ENCODE assay signal across 13 mouse cellular contexts in the genomic region with DNA sequence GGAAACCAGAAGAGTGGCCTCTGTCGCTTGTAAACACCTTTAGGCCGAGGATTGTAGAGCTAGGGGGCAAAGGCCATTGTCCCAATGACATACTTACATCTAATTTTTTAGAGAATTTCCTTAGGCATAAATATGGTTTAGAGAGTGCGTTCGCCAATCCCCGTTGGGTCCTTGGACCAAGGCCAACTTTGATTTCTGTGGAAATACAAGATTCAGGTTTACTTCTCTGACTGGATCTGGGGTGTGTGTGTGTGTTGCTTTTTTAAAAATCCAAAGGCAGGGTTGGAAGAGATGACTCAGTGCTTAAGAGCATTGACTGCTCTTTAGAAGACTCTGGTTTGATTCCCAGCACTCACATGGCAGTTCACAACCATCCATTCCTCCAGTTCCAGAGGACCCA.
DNase-seq lines count a peak whose midpoint lies in the region; ATAC-seq and TF ChIP-seq lines count a peak whose summit lies in the region.
"Had no signal": no experiment of that assay in that cellular context is flagged by ENCODE, and none has a peak within 500 bp of the region (broad histone marks: within the 10 kb centered on the region; RNA-seq: fewer than 3 reads in every experiment).

No protein-coding gene starts in this region.

- peak overlapping the region; percentile 85; the same call in 1 of the 2 replicates for H3K4me3 ChIP-seq in heart, embryonic 10.5 days
- no peak overlapping the region for H3K4me3 ChIP-seq in midbrain, embryonic 12.5 days
- no peak overlapping the region for H3K4me3 ChIP-seq in midbrain, embryonic 11.5 days (ENCODE audit: low read depth, low read length)
- H3K4me3 ChIP-seq in forebrain, postnatal 0 days (ENCODE audit: low read depth, low read length) = no peak overlapping the region
- H3K4me3 ChIP-seq in neural tube, embryonic 14.5 days (ENCODE audit: low read depth, low read length) = no peak overlapping the region; the same call in 1 of the 2 replicates

- no peaks in the 10 kb centered on the region for H3K27me3 ChIP-seq in heart, embryonic 10.5 days (ENCODE audit: insufficient read depth, poor library complexity, severe bottlenecking)
- no peaks in the 10 kb centered on the region for H3K27me3 ChIP-seq in midbrain, embryonic 12.5 days
- no peaks in the 10 kb centered on the region for H3K27me3 ChIP-seq in midbrain, embryonic 11.5 days (ENCODE audit: control insufficient read depth, insufficient read depth, low read length)
- H3K27me3 ChIP-seq in forebrain, postnatal 0 days (ENCODE audit: insufficient read depth, low read length) = no peaks in the 10 kb centered on the region
- peaks cover 3% of the 10 kb centered on the region; the same call in 1 of the 2 replicates for H3K27me3 ChIP-seq in neural tube, embryonic 14.5 days (ENCODE audit: control insufficient read depth, insufficient read depth, low read length)

- H3K4me1 ChIP-seq in heart, embryonic 10.5 days = peaks cover 16% of the 10 kb centered on the region; the same call in 1 of the 2 replicates
- H3K4me1 ChIP-seq in midbrain, embryonic 12.5 days = peaks cover 9% of the 10 kb centered on the region
- peaks cover 5% of the 10 kb centered on the region for H3K4me1 ChIP-seq in midbrain, embryonic 11.5 days (ENCODE audit: control insufficient read depth, insufficient read depth, low read length)
- H3K4me1 ChIP-seq in forebrain, postnatal 0 days (ENCODE audit: insufficient read depth) = no peaks in the 10 kb centered on the region
- H3K4me1 ChIP-seq in neural tube, embryonic 14.5 days (ENCODE audit: control insufficient read depth, insufficient read depth, low read length) = 0 out of 2 replicates have a peak, but pooled peaks cover 2% of the 10 kb centered on the region

- no peak overlapping the region for H3K27ac ChIP-seq in heart, embryonic 10.5 days
- no peak overlapping the region for H3K27ac ChIP-seq in midbrain, embryonic 12.5 days (replicated peaks)
- H3K27ac ChIP-seq in midbrain, embryonic 11.5 days (ENCODE audit: low read depth, low read length) = no peak overlapping the region
- no peak overlapping the region for H3K27ac ChIP-seq in forebrain, postnatal 0 days (ENCODE audit: low read depth, low read length)
- no peak overlapping the region for H3K27ac ChIP-seq in neural tube, embryonic 14.5 days (ENCODE audit: low read depth, low read length)
- H3K27ac ChIP-seq: left cerebral cortex, adult 2 months had no signal

- no peaks in the 10 kb centered on the region for H3K36me3 ChIP-seq in heart, embryonic 10.5 days
- no peaks in the 10 kb centered on the region for H3K36me3 ChIP-seq in midbrain, embryonic 12.5 days
- H3K36me3 ChIP-seq in midbrain, embryonic 11.5 days (ENCODE audit: control insufficient read depth, insufficient read depth, low read length) = no peaks in the 10 kb centered on the region
- H3K36me3 ChIP-seq in forebrain, postnatal 0 days (ENCODE audit: insufficient read depth) = no peaks in the 10 kb centered on the region
- no peaks in the 10 kb centered on the region for H3K36me3 ChIP-seq in neural tube, embryonic 14.5 days (ENCODE audit: control insufficient read depth, insufficient read depth, low read length)

- no peak overlapping the region for H3K9ac ChIP-seq in midbrain, embryonic 12.5 days (replicated peaks)
- H3K9ac ChIP-seq in midbrain, embryonic 11.5 days (ENCODE audit: low read length) = no peak overlapping the region
- no peak overlapping the region for H3K9ac ChIP-seq in forebrain, postnatal 0 days
- no peak overlapping the region for H3K9ac ChIP-seq in neural tube, embryonic 14.5 days (replicated peaks; ENCODE audit: low read depth, low read length)

- no peak for DNase-seq in heart, embryonic 10.5 days (ENCODE audit: low spot score)
- no peak for DNase-seq in heart, postnatal 10 days
- no peak for DNase-seq in midbrain, embryonic 11.5 days (ENCODE audit: low spot score, missing footprints)
- DNase-seq in forebrain, postnatal 0 days = no peak
- no peak for DNase-seq in left cerebral cortex, adult 18-20 months (ENCODE audit: low spot score in 2 of 2)
- DNase-seq: embryo, embryonic 11 days; kidney, adult 9 months; lung, adult 2 months; right cerebral cortex, postnatal 25 days had no signal

- intact Hi-C loops in heart, postnatal 10 days (cut with DNase I) = loop anchor here (5.0 to 10.0 kb wide), 2 partner anchors 99 to 186 kb away; no protein-coding TSS in a partner anchor

- WGBS in heart, embryonic 10.5 days = 87% methylated on average over 5 of the region's 5 CpGs
- 75% methylated on average over 5 of the region's 5 CpGs for WGBS in midbrain, embryonic 12.5 days
- WGBS in midbrain, embryonic 11.5 days = 83% methylated on average over 5 of the region's 5 CpGs
- 63% methylated on average over 5 of the region's 5 CpGs for WGBS in forebrain, postnatal 0 days
- 79% methylated on average over 5 of the region's 5 CpGs for WGBS in neural tube, embryonic 14.5 days

- no peak for ATAC-seq in midbrain, embryonic 12.5 days (ENCODE audit: low FRiP score, low read depth)
- ATAC-seq in midbrain, embryonic 11.5 days (ENCODE audit: low FRiP score) = no peak
- no peak for ATAC-seq in forebrain, postnatal 0 days
- no peak for ATAC-seq in neural tube, embryonic 14.5 days (ENCODE audit: low read depth)
- ATAC-seq in megakaryocyte-erythroid progenitor cell, adult 5-6 weeks (replicated peaks; ENCODE audit: low FRiP score, low TSS enrichment, poor library complexity, severe bottlenecking) = no peak

- no peak for TF ChIP-seq CTCF in forebrain, postnatal 0 days (IDR thresholded peaks at IDR 0.05; ENCODE audit: low read depth)

- 0 out of 2 replicates have a peak overlapping the region, but pooled peaks have one; percentile 92 for H3K4me2 ChIP-seq in midbrain, embryonic 12.5 days (replicated peaks)
- no peak overlapping the region for H3K4me2 ChIP-seq in midbrain, embryonic 11.5 days
- H3K4me2 ChIP-seq in forebrain, postnatal 0 days (ENCODE audit: low read depth) = peak overlapping the region; percentile 80; the same call in 1 of the 2 replicates
- peak overlapping the region; percentile 86; the same call in 1 of the 2 replicates for H3K4me2 ChIP-seq in neural tube, embryonic 14.5 days (ENCODE audit: low read depth, low read length)

- no peaks in the 10 kb centered on the region for H3K9me3 ChIP-seq in heart, embryonic 10.5 days
- H3K9me3 ChIP-seq in midbrain, embryonic 12.5 days = no peaks in the 10 kb centered on the region
- H3K9me3 ChIP-seq in midbrain, embryonic 11.5 days (ENCODE audit: control insufficient read depth, low read length) = no peaks in the 10 kb centered on the region
- no peaks in the 10 kb centered on the region for H3K9me3 ChIP-seq in forebrain, postnatal 0 days (ENCODE audit: low read length)
- no peaks in the 10 kb centered on the region for H3K9me3 ChIP-seq in neural tube, embryonic 14.5 days (ENCODE audit: control insufficient read depth, low read length)
